Comparison of ENCODE assay signal across 15 mouse cellular contexts in the genomic region with DNA sequence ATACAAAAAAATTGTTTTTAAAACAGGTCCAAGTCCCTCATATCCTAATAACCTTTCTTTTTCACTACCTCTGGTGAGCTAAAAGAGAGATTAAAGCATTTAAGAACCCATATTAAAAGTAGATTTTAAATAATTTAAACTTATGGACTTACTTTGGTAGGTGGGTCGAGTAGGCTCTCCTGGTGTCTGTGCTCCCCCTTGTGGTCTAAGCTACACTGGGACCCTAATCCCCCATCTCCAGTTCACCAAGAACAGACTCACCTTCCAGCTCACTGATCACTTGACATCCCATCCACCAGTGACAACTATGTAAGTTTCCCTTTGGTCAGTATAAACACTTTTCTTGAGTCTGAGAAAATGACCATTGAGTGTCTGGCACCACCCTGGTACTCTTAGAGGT. TPM values are rescaled to one million over a fixed set of nuclear protein-coding genes. Genes with fewer than 3 reads are reported as not detected.
A peak's percentile ranks its signal among the peaks of the same experiment; 100 is the strongest.
DNase-seq lines count a peak whose midpoint lies in the region; ATAC-seq and TF ChIP-seq lines count a peak whose summit lies in the region.
"Had no signal": no experiment of that assay in that cellular context is flagged by ENCODE, and none has a peak within 500 bp of the region (broad histone marks: within the 10 kb centered on the region; RNA-seq: fewer than 3 reads in every experiment).

No protein-coding gene starts in this region.

- H3K9ac ChIP-seq in liver, embryonic 14.5 days (replicated peaks), result no peak overlapping the region
- H3K9ac ChIP-seq in liver, embryonic 12.5 days, result no peak overlapping the region
- H3K9ac ChIP-seq in midbrain, embryonic 16.5 days (ENCODE audit: low read depth, low read length), result no peak overlapping the region
- H3K9ac ChIP-seq: heart, embryonic 15.5 days; hindbrain, embryonic 12.5 days had no signal

- H3K4me1 ChIP-seq in liver, embryonic 14.5 days (replicated peaks; ENCODE audit: control insufficient read depth in 2 of 2, insufficient read depth in 2 of 2, low read length in 1 of 2), result no peaks in the 10 kb centered on the region; a peak in 1 of 4 replicates
- no peaks in the 10 kb centered on the region for H3K4me1 ChIP-seq in liver, embryonic 12.5 days
- H3K4me1 ChIP-seq in midbrain, embryonic 16.5 days (ENCODE audit: control insufficient read depth, insufficient read depth, low read length), result no peaks in the 10 kb centered on the region
- H3K4me1 ChIP-seq in embryonic facial prominence, embryonic 10.5 days, result no peaks in the 10 kb centered on the region
- H3K4me1 ChIP-seq: heart, embryonic 15.5 days; hindbrain, embryonic 12.5 days had no signal

- WGBS in liver, embryonic 14.5 days (ENCODE audit: insufficient replicate concordance), result 43% methylated on average over 1 of the region's 1 CpGs
- WGBS in liver, embryonic 12.5 days (ENCODE audit: insufficient replicate concordance), result 50% methylated on average over 1 of the region's 1 CpGs
- WGBS in midbrain, embryonic 16.5 days, result 71% methylated on average over 1 of the region's 1 CpGs
- 63% methylated on average over 1 of the region's 1 CpGs for WGBS in embryonic facial prominence, embryonic 10.5 days

- no peak for ATAC-seq in liver, embryonic 14.5 days (ENCODE audit: insufficient read depth)
- no peak for ATAC-seq in liver, embryonic 12.5 days
- ATAC-seq in midbrain, embryonic 16.5 days, result no peak

- H3K9me3 ChIP-seq in liver, embryonic 14.5 days (ENCODE audit: control insufficient read depth, low read length), result peaks cover 3% of the 10 kb centered on the region
- H3K9me3 ChIP-seq in liver, embryonic 12.5 days (replicated peaks), result peaks cover 11% of the 10 kb centered on the region
- H3K9me3 ChIP-seq in midbrain, embryonic 16.5 days (replicated peaks; ENCODE audit: control insufficient read depth, low read length, poor library complexity, severe bottlenecking), result 0 out of 2 replicates have a peak, but pooled peaks cover 4% of the 10 kb centered on the region
- peaks cover 3% of the 10 kb centered on the region; the same call in 1 of the 2 replicates for H3K9me3 ChIP-seq in embryonic facial prominence, embryonic 10.5 days
- H3K9me3 ChIP-seq: heart, embryonic 15.5 days; hindbrain, embryonic 12.5 days had no signal

- TF ChIP-seq EP300 in liver, embryonic 14.5 days (IDR thresholded peaks at IDR 0.05; ENCODE audit: low read depth), result no peak

- H3K4me3 ChIP-seq in liver, embryonic 14.5 days (ENCODE audit: insufficient read depth in 1 of 2, low read depth in 2 of 2, low read length in 2 of 2), result no peak overlapping the region
- no peak overlapping the region for H3K4me3 ChIP-seq in liver, embryonic 12.5 days
- no peak overlapping the region for H3K4me3 ChIP-seq in midbrain, embryonic 16.5 days (ENCODE audit: low read depth, low read length)
- no peak overlapping the region for H3K4me3 ChIP-seq in embryonic facial prominence, embryonic 10.5 days
- H3K4me3 ChIP-seq: heart, embryonic 15.5 days; hindbrain, embryonic 12.5 days had no signal

- peak; percentile 39; the same call in 1 of the 2 replicates for TF ChIP-seq CTCF in liver, embryonic 14.5 days (IDR thresholded peaks at IDR 0.05; ENCODE audit: low read depth)

- H3K36me3 ChIP-seq in liver, embryonic 14.5 days (replicated peaks; ENCODE audit: control insufficient read depth, insufficient read depth, low read depth), result no peaks in the 10 kb centered on the region
- no peaks in the 10 kb centered on the region for H3K36me3 ChIP-seq in liver, embryonic 12.5 days
- H3K36me3 ChIP-seq in splenic B cell, adult 2 months (ENCODE audit: control insufficient read depth, insufficient read depth, low read length, poor library complexity, severe bottlenecking), result no peaks in the 10 kb centered on the region
- no peaks in the 10 kb centered on the region for H3K36me3 ChIP-seq in midbrain, embryonic 16.5 days (ENCODE audit: control insufficient read depth, insufficient read depth, low read length)
- H3K36me3 ChIP-seq in embryonic facial prominence, embryonic 10.5 days (replicated peaks), result no peaks in the 10 kb centered on the region
- H3K36me3 ChIP-seq: heart, embryonic 15.5 days; hindbrain, embryonic 12.5 days had no signal

- no peak for DNase-seq in liver, embryonic 14.5 days (ENCODE audit: low read depth in 3 of 3, low spot score in 3 of 3)
- peak; percentile 70 for DNase-seq in CD4-positive, CD25-positive, alpha-beta regulatory T cell, adult 2 months (ENCODE audit: low read depth, low spot score)
- peak; percentile 18 for DNase-seq in NIH3T3 (ENCODE audit: low read depth)
- DNase-seq in splenic B cell, adult 2 months (ENCODE audit: low read depth, low spot score), result peak; percentile 59
- no peak for DNase-seq in embryonic facial prominence, embryonic 10.5 days (ENCODE audit: low spot score)
- DNase-seq in layer of hippocampus, adult 8-10 months (ENCODE audit: low spot score in 2 of 2), result no peak
- DNase-seq: adrenal gland, adult 2 months; cerebellum, adult 9-10 months; kidney, adult 8-10 months; lung, postnatal 4 days; midbrain, embryonic 14.5 days had no signal

- H3K27ac ChIP-seq in liver, embryonic 14.5 days, result no peak overlapping the region
- no peak overlapping the region for H3K27ac ChIP-seq in liver, embryonic 12.5 days
- no peak overlapping the region for H3K27ac ChIP-seq in midbrain, embryonic 16.5 days (ENCODE audit: low read length)
- H3K27ac ChIP-seq in embryonic facial prominence, embryonic 10.5 days (replicated peaks), result no peak overlapping the region
- H3K27ac ChIP-seq: heart, embryonic 15.5 days; hindbrain, embryonic 12.5 days had no signal

- H3K27me3 ChIP-seq in liver, embryonic 14.5 days (ENCODE audit: control insufficient read depth, insufficient read depth, low read length), result no peaks in the 10 kb centered on the region
- H3K27me3 ChIP-seq in liver, embryonic 12.5 days (replicated peaks), result peaks cover 6% of the 10 kb centered on the region; the same call in 1 of the 2 replicates
- no peaks in the 10 kb centered on the region for H3K27me3 ChIP-seq in splenic B cell, adult 2 months (ENCODE audit: control insufficient read depth, insufficient read depth, low read length, poor library complexity, severe bottlenecking)
- no peaks in the 10 kb centered on the region for H3K27me3 ChIP-seq in midbrain, embryonic 16.5 days (ENCODE audit: control insufficient read depth, insufficient read depth, low read depth, low read length)
- H3K27me3 ChIP-seq in embryonic facial prominence, embryonic 10.5 days (replicated peaks; ENCODE audit: low read depth, poor library complexity, severe bottlenecking), result no peaks in the 10 kb centered on the region
- H3K27me3 ChIP-seq: heart, embryonic 15.5 days; hindbrain, embryonic 12.5 days had no signal

- no peak overlapping the region for H3K4me2 ChIP-seq in liver, embryonic 14.5 days (ENCODE audit: low read depth)
- H3K4me2 ChIP-seq in liver, embryonic 12.5 days, result no peak overlapping the region
- no peak overlapping the region for H3K4me2 ChIP-seq in midbrain, embryonic 16.5 days (ENCODE audit: low read length)
- H3K4me2 ChIP-seq: heart, embryonic 15.5 days; hindbrain, embryonic 12.5 days had no signal

RNA-seq across cellular contexts. Expression of a gene that starts 10.3 kb away (rescaled TPM):
- 6.3 and 8.6 TPM in 2 replicates for polyA plus RNA-seq in liver, embryonic 14.5 days (2012; rRNA removed)
- 15.4 and 16.4 TPM in 2 replicates for polyA plus RNA-seq in liver, embryonic 14.5 days (2014; fragmentation: Nextera tagmentation; extraction: Ambion mirVana)
- polyA plus RNA-seq in liver, embryonic 12.5 days (2016; fragmentation: Nextera tagmentation; extraction: Ambion mirVana), result 19.5 TPM in 2 replicates
- 29.9 and 34.4 TPM in 2 replicates for polyA plus RNA-seq in midbrain, embryonic 16.5 days (2015; fragmentation: Nextera tagmentation; extraction: Ambion mirVana)
- 21.7 and 22.0 TPM in 2 replicates for polyA plus RNA-seq in embryonic facial prominence, embryonic 10.5 days (2016; fragmentation: Nextera tagmentation; extraction: Ambion mirVana)
- total RNA-seq in layer of hippocampus, adult 8-10 months (2022), result 10 to 100 TPM; 20.4 to 25.3 (median 23.6) TPM

RNA-seq across cellular contexts. Expression of a gene that starts 15.0 kb away (rescaled TPM):
- 30.9 and 45.0 TPM in 2 replicates for polyA plus RNA-seq in liver, embryonic 14.5 days (2012; rRNA removed)
- 122 and 132 TPM in 2 replicates for polyA plus RNA-seq in liver, embryonic 14.5 days (2014; fragmentation: Nextera tagmentation; extraction: Ambion mirVana)
- polyA plus RNA-seq in liver, embryonic 12.5 days (2016; fragmentation: Nextera tagmentation; extraction: Ambion mirVana), result 161 and 169 TPM in 2 replicates
- polyA plus RNA-seq in midbrain, embryonic 16.5 days (2015; fragmentation: Nextera tagmentation; extraction: Ambion mirVana), result 297 and 327 TPM in 2 replicates
- polyA plus RNA-seq in embryonic facial prominence, embryonic 10.5 days (2016; fragmentation: Nextera tagmentation; extraction: Ambion mirVana), result 281 and 287 TPM in 2 replicates
- 100 to 1,000 TPM; 160 to 177 (median 169) TPM for total RNA-seq in layer of hippocampus, adult 8-10 months (2022)

RNA-seq across cellular contexts. Expression of a gene that starts 45.7 kb away (rescaled TPM):
- 148 and 306 TPM in 2 replicates for polyA plus RNA-seq in liver, embryonic 14.5 days (2012; rRNA removed)
- polyA plus RNA-seq in liver, embryonic 14.5 days (2014; fragmentation: Nextera tagmentation; extraction: Ambion mirVana), result 396 and 414 TPM in 2 replicates
- 637 and 645 TPM in 2 replicates for polyA plus RNA-seq in liver, embryonic 12.5 days (2016; fragmentation: Nextera tagmentation; extraction: Ambion mirVana)
- polyA plus RNA-seq in midbrain, embryonic 16.5 days (2015; fragmentation: Nextera tagmentation; extraction: Ambion mirVana), result 224 and 238 TPM in 2 replicates
- 672 and 707 TPM in 2 replicates for polyA plus RNA-seq in embryonic facial prominence, embryonic 10.5 days (2016; fragmentation: Nextera tagmentation; extraction: Ambion mirVana)
- 100 to 1,000 TPM in 3 of 4 experiments, 10 to 100 TPM in 1; 89.1 to 123 (median 107) TPM for total RNA-seq in layer of hippocampus, adult 8-10 months (2022)

RNA-seq across cellular contexts. Expression of a gene that starts 45.8 kb away (rescaled TPM):
- 73.8 and 163 TPM in 2 replicates for polyA plus RNA-seq in liver, embryonic 14.5 days (2012; rRNA removed)
- polyA plus RNA-seq in liver, embryonic 14.5 days (2014; fragmentation: Nextera tagmentation; extraction: Ambion mirVana), result 241 and 264 TPM in 2 replicates
- 563 and 590 TPM in 2 replicates for polyA plus RNA-seq in liver, embryonic 12.5 days (2016; fragmentation: Nextera tagmentation; extraction: Ambion mirVana)
- 255 and 276 TPM in 2 replicates for polyA plus RNA-seq in midbrain, embryonic 16.5 days (2015; fragmentation: Nextera tagmentation; extraction: Ambion mirVana)
- 604 and 644 TPM in 2 replicates for polyA plus RNA-seq in embryonic facial prominence, embryonic 10.5 days (2016; fragmentation: Nextera tagmentation; extraction: Ambion mirVana)
- total RNA-seq in layer of hippocampus, adult 8-10 months (2022), result 100 to 1,000 TPM; 155 to 181 (median 164) TPM

Comparison
In these comparisons a context has a peak if more than half of its experiments do, and no peak if none do; other contexts are left out.
1. DNase-seq: peak in CD4-positive, CD25-positive, alpha-beta regulatory T cell, adult 2 months (single experiment), NIH3T3 (single experiment) and splenic B cell, adult 2 months (single experiment); none in liver, embryonic 14.5 days (0 of 3), embryonic facial prominence, embryonic 10.5 days (single experiment) and layer of hippocampus, adult 8-10 months (0 of 2).